Mouse (Mus musculus): ENCODE results near the gene Sorcs1.

The Sorcs1 gene

GRCm38 (mm10) chr19:50214466-50215228, 463.8 kb downstream of the Sorcs1 start:
- DNase-seq = no peak

GRCm38 (mm10) chr19:50210456-50210855, 468.0 kb downstream of the Sorcs1 start:
- DNase-seq = no peak

GRCm38 (mm10) chr19:50204341-50204740, 474.1 kb downstream of the Sorcs1 start:
- DNase-seq = no peak

- DNase-seq = no peak
Measured at GRCm38 (mm10) chr19:50196592-50196991, 481.9 kb downstream of the Sorcs1 start.

GRCm38 (mm10) chr19:50185769-50186715, 492.4 kb downstream of the Sorcs1 start:
- no peak for DNase-seq

GRCm38 (mm10) chr19:50184901-50185623, 493.4 kb downstream of the Sorcs1 start:
- peak; percentile 40 for DNase-seq

GRCm38 (mm10) chr19:50178851-50179250, 499.6 kb downstream of the Sorcs1 start:
- no peak for DNase-seq

GRCm38 (mm10) chr19:50178151-50178550, 500.3 kb downstream of the Sorcs1 start:
- no peak for DNase-seq

- DNase-seq = no peak
Measured at GRCm38 (mm10) chr19:50171849-50172248, 506.6 kb downstream of the Sorcs1 start.

GRCm38 (mm10) chr19:50151111-50151510, 527.3 kb downstream of the Sorcs1 start:
- peak; percentile 56 for DNase-seq

GRCm38 (mm10) chr19:50145919-50146318, 532.5 kb downstream of the Sorcs1 start:
- DNase-seq = peak; percentile 40

GRCm38 (mm10) chr19:50141853-50142252, 536.6 kb downstream of the Sorcs1 start:
- DNase-seq = peak; percentile 46

- no peak for DNase-seq
Measured at GRCm38 (mm10) chr19:50134656-50135055, 543.8 kb downstream of the Sorcs1 start.

GRCm38 (mm10) chr19:50105842-50106585, 572.4 kb downstream of the Sorcs1 start:
- no peak for DNase-seq
